Mouse (Mus musculus): ENCODE data around the gene Kmt2e.

DNA sequence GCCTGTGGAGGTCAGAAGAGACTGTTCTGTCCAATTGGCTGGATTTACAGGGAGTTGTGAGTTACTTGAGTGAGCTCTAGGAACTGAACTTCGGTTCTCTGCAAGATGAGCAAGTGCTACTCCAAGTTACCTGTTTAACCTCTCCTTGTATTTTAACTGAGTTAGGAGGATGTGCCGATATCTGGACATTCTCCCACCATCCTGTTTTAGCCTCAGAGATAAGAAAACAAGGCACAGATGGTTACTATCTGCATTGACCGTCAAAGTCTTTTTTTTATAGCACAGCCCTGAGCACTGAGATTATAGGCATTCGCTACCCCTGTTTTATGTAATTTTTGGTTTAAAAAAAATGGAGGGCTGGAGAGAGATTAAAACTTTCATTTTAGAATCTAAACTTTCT, 10.2 kb downstream of the Kmt2e start:
- TF ChIP-seq POLR2A (IDR thresholded peaks at IDR 0.05; ENCODE audit: insufficient read depth, low read depth, low read length) (no peak), CTCF (IDR thresholded peaks at IDR 0.05; ENCODE audit: insufficient read depth, low read depth, low read length) (no peak)

Measured in olfactory bulb, adult 2 months (tissue).